Mouse (Mus musculus): ENCODE measurements around the gene Snupn. TPM values are rescaled to one million over a fixed set of nuclear protein-coding genes. Genes with fewer than 3 reads are reported as not detected.
"Not testable (repeated sequence)": the region's sequence is repeated elsewhere in the genome, so short reads cannot be mapped to it uniquely, and the experiment has no call there.

Snupn gene
- total and polyA plus RNA-seq, 3 experiments = 5.8 to 14.3 (median 12.0) TPM

DNA sequence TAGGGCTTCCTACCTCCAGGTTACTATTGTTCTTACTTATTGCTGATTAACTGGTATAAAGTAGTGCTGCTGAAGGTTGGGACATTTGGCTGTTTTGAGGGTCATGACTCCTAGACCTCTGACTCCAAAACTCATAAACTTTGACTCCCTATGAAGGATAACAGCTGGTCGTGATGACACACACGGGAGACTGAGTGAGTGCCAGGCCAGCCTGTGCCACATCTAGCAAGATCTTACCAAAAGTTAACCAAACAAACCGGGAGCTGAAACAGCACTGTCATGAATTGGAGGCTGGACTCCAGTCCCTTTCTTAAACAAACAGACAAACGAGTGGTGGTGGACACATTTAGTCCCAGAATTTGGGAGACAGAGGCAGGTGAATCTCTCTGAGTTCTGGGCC, 21.2 kb upstream of the Snupn start:
- DNase-seq = no peak

GRCm38 (mm10) chr9:56930556-56930955, 20.1 kb upstream of the Snupn start:
- no peak for DNase-seq

DNA sequence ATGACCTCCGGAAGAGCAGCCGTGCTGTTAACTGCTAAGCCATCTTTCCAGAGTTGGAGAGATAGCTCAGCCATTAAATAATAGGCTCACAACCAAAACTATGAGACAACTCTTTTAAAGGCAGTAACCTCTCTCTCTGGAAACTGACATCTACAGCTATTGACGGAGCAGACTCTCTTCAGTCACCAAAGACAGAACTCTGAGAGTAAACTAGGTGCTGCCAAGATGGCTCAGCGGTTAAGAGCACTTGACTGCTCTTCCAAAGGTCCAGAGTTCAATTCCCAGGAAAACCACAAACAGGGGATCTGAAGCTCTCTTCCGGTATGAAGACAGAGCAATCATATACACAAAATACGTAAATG, 13.8 kb upstream of the Snupn start:
- no peak for DNase-seq

DNA sequence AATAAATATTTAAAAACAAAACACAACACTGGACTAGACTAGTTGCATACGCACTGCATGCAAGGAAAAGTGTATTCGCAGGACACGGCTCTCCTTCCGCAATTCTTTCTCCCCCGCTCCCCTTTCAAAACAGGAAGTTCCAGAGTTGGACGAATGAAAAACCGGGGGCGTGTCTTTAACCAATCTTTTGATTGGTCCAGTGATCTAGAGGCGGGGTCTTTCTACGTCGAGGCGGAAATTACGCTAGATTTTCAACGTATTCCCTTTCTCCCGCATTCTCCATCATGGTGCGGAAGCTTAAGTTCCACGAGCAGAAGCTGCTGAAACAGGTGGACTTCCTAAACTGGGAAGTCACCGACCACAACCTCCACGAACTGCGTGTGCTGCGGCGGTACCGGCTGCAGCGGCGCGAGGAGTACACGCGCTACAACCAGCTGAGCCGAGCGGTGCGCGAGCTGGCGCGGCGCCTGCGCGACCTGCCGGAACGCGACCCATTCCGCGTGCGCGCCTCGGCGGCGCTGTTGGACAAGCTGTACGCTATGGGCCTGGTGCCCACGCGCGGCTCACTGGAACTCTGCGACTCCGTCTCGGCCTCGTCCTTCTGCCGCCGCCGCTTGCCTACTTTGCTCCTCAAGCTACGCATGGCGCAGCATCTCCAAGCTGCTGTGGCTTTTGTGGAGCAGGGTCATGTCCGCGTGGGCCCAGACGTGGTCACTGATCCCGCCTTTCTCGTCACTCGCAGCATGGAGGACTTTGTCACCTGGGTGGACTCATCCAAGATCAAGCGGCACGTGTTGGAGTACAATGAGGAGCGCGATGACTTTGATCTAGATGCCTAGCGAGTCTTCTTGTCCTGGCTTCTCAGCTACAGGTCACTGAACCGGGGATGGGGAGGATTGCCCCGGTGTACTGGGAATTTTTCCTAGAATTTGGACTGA, 13.2 kb upstream of the Snupn start, which contains the start of gene Imp3:
Gene Imp3, plus strand, starts transcription at position 253 of the 938 bp plus-strand sequence.
- peak; percentile 92 for DNase-seq

DNA sequence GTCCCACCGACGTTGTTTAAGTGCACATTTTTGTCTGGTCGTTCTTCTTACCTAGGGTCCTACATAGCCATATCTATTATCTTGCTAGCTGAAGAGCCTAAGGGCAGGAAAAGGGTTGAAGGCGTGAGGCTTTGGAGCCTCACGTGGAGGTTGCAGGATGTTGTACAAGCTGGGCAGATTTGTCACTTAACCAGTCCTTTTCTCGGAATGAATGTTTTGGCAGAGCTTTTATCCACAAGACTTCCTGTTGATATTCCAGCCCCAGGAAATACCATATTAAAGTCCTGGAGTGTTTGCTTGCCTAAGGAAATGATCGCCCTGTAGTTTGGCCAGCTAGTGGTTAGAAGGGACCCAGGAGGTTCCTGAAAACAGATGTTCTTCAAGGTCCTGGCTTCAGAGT, 12.3 kb upstream of the Snupn start:
- DNase-seq = peak; percentile 32

DNA sequence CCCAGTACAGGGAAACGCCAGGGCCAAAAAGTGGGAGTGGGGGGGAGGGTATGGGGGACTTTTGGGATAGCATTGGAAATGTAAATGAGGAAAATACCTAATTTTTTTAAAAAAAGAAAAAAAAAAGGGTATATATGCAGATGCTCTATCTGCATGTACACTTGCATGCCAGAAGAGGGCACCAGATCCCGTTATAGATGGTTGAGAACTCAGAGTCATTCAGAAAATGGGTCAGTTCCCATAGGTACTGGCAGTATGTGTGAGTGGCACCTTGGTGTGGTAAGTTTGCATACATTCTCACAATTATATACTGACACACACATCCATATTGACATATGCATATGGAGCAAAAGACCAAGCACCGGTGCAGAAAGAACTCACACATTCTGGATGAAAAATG, 3.2 kb upstream of the Snupn start:
- peak; percentile 45 for DNase-seq

- not testable (repeated sequence) for DNase-seq
Measured at GRCm38 (mm10) chr9:56948699-56949098, 2.0 kb upstream of the Snupn start.

GRCm38 (mm10) chr9:56949767-56950166, 911 bp upstream of the Snupn start:
- DNase-seq = no peak

DNA sequence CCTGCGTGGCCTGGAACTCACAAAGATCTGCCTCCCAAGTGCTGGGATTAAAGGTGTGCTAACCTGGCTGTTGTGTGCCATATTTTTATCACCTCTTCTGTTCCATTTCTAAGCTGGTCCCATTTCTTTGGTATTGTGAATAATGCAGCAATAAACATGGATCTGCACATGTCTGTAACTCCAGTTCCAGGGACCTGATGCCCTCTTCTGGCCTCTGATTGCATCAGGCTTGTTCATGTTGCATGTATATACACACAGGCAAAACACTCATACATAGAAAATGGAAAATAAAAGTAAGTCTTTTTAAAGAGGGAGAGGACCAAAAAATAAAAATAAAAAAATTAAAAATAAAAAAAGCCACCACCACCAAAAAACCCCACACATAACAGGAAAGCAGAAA, 2.9 kb downstream of the Snupn start:
- no peak for DNase-seq

DNA sequence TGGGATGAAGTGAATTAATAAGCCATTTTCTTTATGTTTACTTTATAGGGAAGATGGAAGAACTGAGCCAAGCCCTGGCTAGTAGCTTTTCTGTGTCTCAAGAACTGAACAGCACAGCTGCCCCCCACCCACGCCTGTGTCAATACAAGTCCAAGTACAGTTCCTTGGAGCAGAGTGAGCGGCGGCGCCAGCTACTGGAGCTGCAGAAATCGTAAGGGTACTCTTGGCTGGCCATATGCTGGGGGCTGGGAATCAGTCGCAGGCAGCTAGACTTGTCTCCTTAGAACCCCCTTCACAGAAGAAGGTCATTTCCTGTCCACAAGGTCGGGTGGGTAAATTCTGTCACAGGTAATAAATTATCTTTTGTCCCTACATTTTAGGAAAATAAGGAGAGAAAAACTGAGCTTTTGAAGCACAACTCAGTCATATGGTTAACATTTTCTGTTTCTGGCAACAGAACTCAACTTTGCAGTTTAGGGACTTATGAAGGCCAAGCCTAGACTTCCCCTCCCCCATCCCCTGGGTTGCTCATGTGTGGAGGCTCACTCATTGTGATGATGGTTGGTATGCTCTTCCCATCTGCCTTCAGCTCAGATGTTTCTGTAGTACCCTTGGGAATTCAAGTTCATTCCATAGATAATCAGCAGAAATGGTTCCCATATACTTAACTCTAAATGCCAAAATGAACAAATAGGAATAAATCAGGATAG, 6.4 kb downstream of the Snupn start:
- peak; percentile 18 for DNase-seq

DNA sequence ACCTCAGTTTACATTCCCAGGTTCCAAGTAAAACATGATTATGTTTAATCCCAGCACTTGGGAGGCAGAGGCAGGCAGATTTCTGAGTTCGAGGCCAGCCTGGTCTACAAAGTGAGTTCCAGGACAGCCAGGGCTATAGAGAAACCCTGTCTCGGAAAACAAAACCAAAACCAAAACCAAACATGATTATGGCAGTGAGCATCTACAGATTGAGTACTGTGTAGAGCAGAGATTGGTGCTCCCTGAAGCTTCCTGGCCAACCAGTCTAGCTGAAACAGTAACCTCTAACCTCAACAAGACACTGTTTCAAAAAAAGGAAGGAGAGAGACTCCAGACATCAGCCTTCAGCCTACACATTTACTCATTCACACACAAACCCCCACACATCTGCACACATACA, 8.0 kb downstream of the Snupn start:
- no peak for DNase-seq

DNA sequence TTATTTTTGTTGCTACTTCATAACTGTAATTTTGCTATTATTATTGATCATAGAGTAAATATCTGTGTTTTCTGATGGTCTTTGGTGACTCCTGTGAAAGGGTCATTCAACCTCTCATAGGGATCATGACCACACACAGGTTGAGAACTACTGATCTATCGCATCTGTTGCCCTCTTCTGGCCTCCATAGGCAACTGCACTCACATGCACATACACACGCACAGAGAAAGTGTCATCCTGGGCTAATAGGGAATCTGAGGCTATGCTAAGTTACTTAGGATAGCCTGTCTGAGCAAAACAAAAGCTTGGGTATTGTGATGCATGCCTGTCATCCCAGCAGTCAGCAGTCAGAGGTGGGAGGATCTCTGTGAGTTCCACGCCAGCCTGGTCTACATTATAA, 10.9 kb downstream of the Snupn start:
- DNase-seq = no peak

- DNase-seq = no peak
Measured at GRCm38 (mm10) chr9:56970158-56970557, 19.5 kb downstream of the Snupn start.

DNA sequence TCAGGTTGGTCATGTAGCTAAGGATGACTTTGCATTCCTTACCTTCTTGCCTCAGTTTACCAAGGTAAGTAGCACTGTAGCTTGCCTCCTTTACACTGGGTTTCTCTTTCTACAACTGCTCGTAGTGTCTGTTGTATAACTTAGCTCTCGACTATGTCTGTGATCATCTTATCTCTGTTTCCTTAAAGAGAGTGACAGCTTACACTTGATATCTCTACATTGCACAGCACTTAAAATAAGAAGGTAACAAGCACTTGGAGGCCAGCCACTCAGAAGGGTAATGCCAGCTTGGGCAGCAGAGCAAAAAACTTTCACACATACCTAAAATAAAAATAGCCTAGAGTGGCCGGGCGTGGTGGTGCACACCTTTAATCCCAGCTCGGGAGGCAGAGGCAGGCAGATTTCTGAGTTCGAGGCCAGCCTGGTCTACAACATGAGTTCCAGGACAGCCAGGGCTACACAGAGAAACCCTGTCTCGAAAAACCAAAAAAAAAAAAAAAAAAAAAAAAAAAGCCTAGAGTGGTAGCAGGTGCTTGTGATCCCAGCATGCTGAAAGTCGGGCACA, 23.4 kb downstream of the Snupn start:
- DNase-seq = no peak

GRCm38 (mm10) chr9:56975199-56975598, 24.5 kb downstream of the Snupn start:
- DNase-seq = no peak

DNA sequence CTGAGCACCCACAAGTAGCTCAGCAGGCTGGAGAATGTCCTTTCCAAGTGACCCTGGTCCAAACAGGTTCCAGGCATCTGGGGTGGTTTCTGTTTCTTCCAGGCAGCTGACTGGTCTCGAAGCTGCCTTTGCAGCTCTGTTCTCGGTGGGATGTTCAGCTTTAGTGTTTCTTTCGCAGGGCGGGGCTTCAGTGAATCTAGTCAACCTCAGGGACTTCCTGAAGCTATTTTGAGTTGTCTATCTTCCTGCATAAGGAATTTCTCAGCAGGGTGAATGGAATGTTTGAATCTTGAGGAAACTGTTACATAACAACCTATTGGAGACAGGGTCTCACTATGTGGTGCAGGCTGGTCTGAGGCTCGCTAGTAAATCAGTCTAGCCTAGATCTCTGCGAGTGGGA, 29.5 kb downstream of the Snupn start:
- no peak for DNase-seq

- DNase-seq = no peak
Measured at GRCm38 (mm10) chr9:56981502-56981901, 30.8 kb downstream of the Snupn start.

- peak; percentile 96 for DNase-seq
Measured at GRCm38 (mm10) chr9:56994286-56995197, 43.9 kb downstream of the Snupn start, which contains the start of gene Ptpn9. Gene Ptpn9 (plus strand): TSS chr9:56994923.

GRCm38 (mm10) chr9:56995198-56996027, 44.7 kb downstream of the Snupn start:
- peak; percentile 87 for DNase-seq

DNA sequence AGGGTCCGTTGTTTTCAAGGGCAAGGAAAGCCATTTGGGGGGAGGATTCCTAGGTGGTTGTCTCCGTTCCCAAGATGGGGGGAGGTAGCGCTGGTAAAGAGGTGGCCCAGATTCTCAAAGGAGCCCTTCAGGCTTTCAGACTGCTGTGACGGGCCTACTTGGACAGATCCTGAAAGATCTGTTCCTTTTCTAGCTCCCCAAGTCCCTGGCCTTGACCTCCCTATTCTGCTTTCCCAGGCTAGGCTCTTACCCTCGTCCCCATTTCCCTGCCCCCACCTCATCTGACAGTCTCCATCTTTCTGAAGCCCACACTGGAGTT, 45.3 kb downstream of the Snupn start:
- DNase-seq = peak; percentile 68

- peak; percentile 57 for DNase-seq
Measured at GRCm38 (mm10) chr9:56997206-56997605, 46.5 kb downstream of the Snupn start.
